Comparison of ENCODE assay signal across 10 mouse cellular contexts in genomic region chr2:103959066-103959465, GRCm38 (mm10).
"Had no signal": no experiment of that assay in that cellular context is flagged by ENCODE, and none has a peak within 500 bp of the region (broad histone marks: within the 10 kb centered on the region; RNA-seq: fewer than 3 reads in every experiment).

No protein-coding gene starts in this region.

- DNase-seq: kidney, adult 11 months; kidney, postnatal 10 days; midbrain, embryonic 14.5 days; thymus, postnatal 4 days had no signal

- H3K36me3 ChIP-seq: limb, embryonic 15.5 days; lung, embryonic 15.5 days; midbrain, embryonic 10.5 days had no signal

- H3K27me3 ChIP-seq: limb, embryonic 15.5 days; lung, embryonic 15.5 days had no signal

- H3K27ac ChIP-seq: left cerebral cortex, adult 2 months; limb, embryonic 15.5 days; lung, embryonic 15.5 days; midbrain, embryonic 10.5 days; stomach, postnatal 0 days had no signal

- H3K4me1 ChIP-seq: limb, embryonic 15.5 days; lung, embryonic 15.5 days; midbrain, embryonic 10.5 days had no signal

- H3K4me2 ChIP-seq: limb, embryonic 15.5 days; lung, embryonic 15.5 days had no signal

- H3K4me3 ChIP-seq: left cerebral cortex, adult 2 months; limb, embryonic 15.5 days; lung, embryonic 15.5 days; midbrain, embryonic 10.5 days; myocyte had no signal

- H3K9me3 ChIP-seq: limb, embryonic 15.5 days; lung, embryonic 15.5 days; midbrain, embryonic 10.5 days had no signal

- H3K9ac ChIP-seq: limb, embryonic 15.5 days; lung, embryonic 15.5 days had no signal
